Mouse (Mus musculus) liver, postnatal 0 days (tissue): Measurements from ENCODE around the gene Zfp639.

Experiments
- CTCF ChIP-seq: sonication (generic); IDR thresholded peaks from 2 replicates; pipeline ENCODE4 v1.5.1; 2016; ENCODE audit warnings: antibody characterized with exemption, low read depth
- EP300 ChIP-seq: IDR thresholded peaks from 2 replicates; pipeline ENCODE4 v1.6.1; 2016; ENCODE audit warnings: antibody characterized with exemption, low read depth, mild to moderate bottlenecking

GRCm38 (mm10) chr3:32470449-32470848 lies 39.6 kb upstream of the Zfp639 start:
- TF ChIP-seq CTCF (no peak), EP300 (no peak)
